Mouse (Mus musculus): ENCODE measurements around the gene Cfc1. TPM values are rescaled to one million over a fixed set of nuclear protein-coding genes. Genes with fewer than 3 reads are reported as not detected.
"Not testable (repeated sequence)": the region's sequence is repeated elsewhere in the genome, so short reads cannot be mapped to it uniquely, and the experiment has no call there.

Cfc1 gene
- not detected in 2 replicates for polyA plus RNA-seq (2012)

- H3K9me3 ChIP-seq (ENCODE audit: control insufficient read depth, low read length); H3K4me1 ChIP-seq (ENCODE audit: control insufficient read depth); H3K4me3 ChIP-seq (replicated peaks); H3K36me3 ChIP-seq (ENCODE audit: control insufficient read depth): not testable (repeated sequence)
- peaks cover 28% of the 10 kb centered on the region for H3K27me3 ChIP-seq (ENCODE audit: control insufficient read depth)
Measured at GRCm38 (mm10) chr1:34535043-34535698, at the start of gene Cfc1. Gene Cfc1 (plus strand): TSS chr1:34535648.

- H3K4me3 ChIP-seq (replicated peaks) = no peak overlapping the region
- TF ChIP-seq GATA1 (IDR thresholded peaks at IDR 0.05; ENCODE audit: low read length) (no peak), TAL1 (IDR thresholded peaks at IDR 0.05; ENCODE audit: low read length) (no peak)
- no peaks in the 10 kb centered on the region for H3K36me3 ChIP-seq (ENCODE audit: control insufficient read depth)
- peaks cover 5% of the 10 kb centered on the region; the same call in 1 of the 2 replicates for H3K27me3 ChIP-seq (ENCODE audit: control insufficient read depth)
- no peaks in the 10 kb centered on the region for H3K9me3 ChIP-seq (ENCODE audit: control insufficient read depth, low read length)
- H3K4me1 ChIP-seq (ENCODE audit: control insufficient read depth) = peaks cover 4% of the 10 kb centered on the region; the same call in 1 of the 2 replicates
Measured at GRCm38 (mm10) chr1:34487383-34487782, 48.1 kb upstream of the Cfc1 start.

DNA sequence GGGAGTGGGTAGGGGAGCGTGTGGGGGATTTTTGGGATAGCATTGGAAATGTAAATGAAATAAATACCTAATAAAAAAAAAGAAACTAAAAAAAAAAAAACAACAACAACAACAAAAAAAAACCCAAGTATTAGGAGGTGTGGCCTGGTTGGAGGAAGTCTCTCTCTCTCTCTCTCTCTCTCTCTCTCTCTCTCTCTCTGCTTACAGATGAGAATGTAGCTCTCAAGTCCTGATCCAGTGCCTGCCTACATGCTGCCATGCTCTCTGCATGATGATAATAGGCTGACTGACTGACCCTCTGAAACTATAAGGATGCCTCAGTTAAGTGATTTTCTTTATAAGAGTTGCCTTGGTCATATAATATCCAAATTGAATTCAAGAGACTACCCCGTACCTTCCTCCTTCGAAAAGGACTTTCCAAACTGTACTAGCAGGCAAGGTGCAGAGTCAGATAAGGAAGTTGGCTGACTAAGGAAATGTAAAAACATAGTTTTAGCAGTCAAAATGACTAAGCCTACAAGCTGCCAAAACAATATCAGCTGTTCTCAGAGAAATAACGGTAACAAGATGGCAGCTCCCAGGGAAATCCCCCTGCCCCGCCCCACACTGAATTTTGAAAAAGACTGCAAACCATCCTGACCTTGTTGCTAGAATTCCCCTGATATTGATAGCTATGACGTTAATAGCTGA is 45.5 kb upstream of the Cfc1 start:
- no peak overlapping the region for H3K4me3 ChIP-seq (replicated peaks)
- H3K9me3 ChIP-seq (ENCODE audit: control insufficient read depth, low read length) = no peaks in the 10 kb centered on the region
- H3K27me3 ChIP-seq (ENCODE audit: control insufficient read depth) = peaks cover 5% of the 10 kb centered on the region; the same call in 1 of the 2 replicates
- no peaks in the 10 kb centered on the region for H3K36me3 ChIP-seq (ENCODE audit: control insufficient read depth)
- no peak for TF ChIP-seq TAL1 (IDR thresholded peaks at IDR 0.05; ENCODE audit: low read length)
- no peak for TF ChIP-seq GATA1 (IDR thresholded peaks at IDR 0.05; ENCODE audit: low read length)
- H3K4me1 ChIP-seq (ENCODE audit: control insufficient read depth) = peaks cover 4% of the 10 kb centered on the region; the same call in 1 of the 2 replicates

GRCm38 (mm10) chr1:34491480-34491879 is 44.0 kb upstream of the Cfc1 start:
- H3K27me3 ChIP-seq (ENCODE audit: control insufficient read depth) = no peaks in the 10 kb centered on the region
- no peak for TF ChIP-seq GATA1 (IDR thresholded peaks at IDR 0.05; ENCODE audit: low read length)
- TF ChIP-seq TAL1 (IDR thresholded peaks at IDR 0.05; ENCODE audit: low read length) = no peak
- H3K36me3 ChIP-seq (ENCODE audit: control insufficient read depth) = no peaks in the 10 kb centered on the region
- H3K9me3 ChIP-seq (ENCODE audit: control insufficient read depth, low read length) = no peaks in the 10 kb centered on the region
- H3K4me3 ChIP-seq (replicated peaks) = no peak overlapping the region
- no peaks in the 10 kb centered on the region for H3K4me1 ChIP-seq (ENCODE audit: control insufficient read depth)

DNA sequence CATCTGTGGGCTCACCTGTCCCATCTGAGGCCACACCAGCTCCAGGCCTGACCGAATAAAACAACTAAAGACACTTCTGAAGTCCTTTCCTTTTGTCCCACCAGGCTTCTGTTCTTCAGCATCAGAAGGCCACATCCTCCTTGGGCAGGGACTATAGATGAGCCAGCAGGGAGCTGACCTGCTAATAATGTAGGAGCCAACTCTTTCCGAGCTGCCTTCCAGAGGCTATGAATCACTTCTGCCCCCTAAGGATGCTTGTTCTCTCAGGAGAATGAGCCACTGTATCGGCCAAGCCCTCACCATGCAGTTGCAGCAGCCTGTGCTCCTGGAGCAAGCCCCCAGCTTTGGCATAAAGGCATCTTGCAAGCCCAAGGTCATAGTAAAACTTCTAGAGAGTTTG is 32.5 kb upstream of the Cfc1 start:
- no peaks in the 10 kb centered on the region for H3K27me3 ChIP-seq (ENCODE audit: control insufficient read depth)
- TF ChIP-seq TAL1 (IDR thresholded peaks at IDR 0.05; ENCODE audit: low read length) = no peak
- no peak for TF ChIP-seq GATA1 (IDR thresholded peaks at IDR 0.05; ENCODE audit: low read length)

GRCm38 (mm10) chr1:34505307-34505706 is 30.1 kb upstream of the Cfc1 start:
- no peaks in the 10 kb centered on the region for H3K27me3 ChIP-seq (ENCODE audit: control insufficient read depth)
- no peaks in the 10 kb centered on the region for H3K4me1 ChIP-seq (ENCODE audit: control insufficient read depth)
- H3K4me3 ChIP-seq (replicated peaks) = no peak overlapping the region
- TF ChIP-seq TAL1 (IDR thresholded peaks at IDR 0.05; ENCODE audit: low read length) (no peak), GATA1 (IDR thresholded peaks at IDR 0.05; ENCODE audit: low read length) (no peak)
- H3K36me3 ChIP-seq (ENCODE audit: control insufficient read depth) = no peaks in the 10 kb centered on the region
- H3K9me3 ChIP-seq (ENCODE audit: control insufficient read depth, low read length) = no peaks in the 10 kb centered on the region

More for the DNA sequence above, 32.5 kb upstream of the Cfc1 start:
- Histone ChIP-seq H3K36me3 (ENCODE audit: control insufficient read depth) (no peaks in the 10 kb centered on the region), H3K4me3 (replicated peaks) (no peak overlapping the region), H3K9me3 (ENCODE audit: control insufficient read depth, low read length) (no peaks in the 10 kb centered on the region), H3K4me1 (ENCODE audit: control insufficient read depth) (no peaks in the 10 kb centered on the region)

GRCm38 (mm10) chr1:34505970-34506551 is 29.4 kb upstream of the Cfc1 start:
- H3K9me3 ChIP-seq (ENCODE audit: control insufficient read depth, low read length) = no peaks in the 10 kb centered on the region
- H3K27me3 ChIP-seq (ENCODE audit: control insufficient read depth) = no peaks in the 10 kb centered on the region
- H3K4me1 ChIP-seq (ENCODE audit: control insufficient read depth) = no peaks in the 10 kb centered on the region; the same call in 1 of the 2 replicates
- no peak overlapping the region for H3K4me3 ChIP-seq (replicated peaks)
- no peak for TF ChIP-seq GATA1 (IDR thresholded peaks at IDR 0.05; ENCODE audit: low read length)
- TF ChIP-seq TAL1 (IDR thresholded peaks at IDR 0.05; ENCODE audit: low read length) = no peak
- no peaks in the 10 kb centered on the region for H3K36me3 ChIP-seq (ENCODE audit: control insufficient read depth)

DNA sequence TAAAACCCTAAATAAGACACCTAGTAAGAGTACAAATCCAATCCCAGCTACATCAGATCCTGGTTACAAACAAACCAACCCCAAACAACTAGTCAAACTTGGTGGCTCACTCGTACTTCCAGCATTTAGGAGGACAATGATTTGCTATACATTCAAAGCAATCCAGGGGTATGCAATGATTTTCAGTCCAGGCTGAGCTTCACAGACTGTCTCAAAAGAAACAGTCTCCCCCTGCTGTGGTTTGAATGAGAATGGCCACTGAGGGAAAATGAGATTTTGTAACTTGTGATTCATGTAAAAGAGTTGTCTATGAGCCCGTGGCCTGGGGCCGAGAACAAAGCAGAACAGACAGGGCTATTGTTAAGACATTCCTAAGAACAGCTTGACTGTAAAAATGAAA is 27.5 kb upstream of the Cfc1 start:
- Histone ChIP-seq H3K4me3 (replicated peaks) (no peak overlapping the region), H3K4me1 (ENCODE audit: control insufficient read depth) (no peaks in the 10 kb centered on the region; the same call in 1 of the 2 replicates), H3K36me3 (ENCODE audit: control insufficient read depth) (no peaks in the 10 kb centered on the region), H3K27me3 (ENCODE audit: control insufficient read depth) (no peaks in the 10 kb centered on the region), H3K9me3 (ENCODE audit: control insufficient read depth, low read length) (no peaks in the 10 kb centered on the region)
- TF ChIP-seq TAL1 (IDR thresholded peaks at IDR 0.05; ENCODE audit: low read length) = no peak
- TF ChIP-seq GATA1 (IDR thresholded peaks at IDR 0.05; ENCODE audit: low read length) = no peak

DNA sequence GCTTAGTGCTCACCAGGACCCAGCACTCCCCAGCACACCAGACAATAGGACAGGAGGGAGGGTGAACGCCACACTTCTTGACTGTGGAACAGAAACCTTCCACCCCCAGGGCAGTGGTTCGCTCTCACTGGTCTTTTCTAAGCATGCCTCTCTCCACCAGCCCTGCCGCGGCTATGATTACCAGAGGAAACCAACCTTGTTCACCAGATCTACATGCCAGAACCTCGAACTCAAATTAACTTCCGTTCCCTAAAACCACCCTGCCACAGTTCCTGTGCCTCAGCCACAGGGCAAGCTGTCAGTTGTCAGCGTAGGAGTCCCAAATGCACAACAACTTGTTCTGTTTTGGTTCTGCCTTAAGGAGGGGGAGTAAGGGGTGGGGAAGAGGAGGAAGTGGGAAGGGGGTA is 24.9 kb upstream of the Cfc1 start:
- TF ChIP-seq GATA1 (IDR thresholded peaks at IDR 0.05; ENCODE audit: low read length) = no peak
- TF ChIP-seq TAL1 (IDR thresholded peaks at IDR 0.05; ENCODE audit: low read length) = no peak
- no peaks in the 10 kb centered on the region for H3K9me3 ChIP-seq (ENCODE audit: control insufficient read depth, low read length)
- no peak overlapping the region for H3K4me3 ChIP-seq (replicated peaks)
- no peaks in the 10 kb centered on the region; the same call in 1 of the 2 replicates for H3K4me1 ChIP-seq (ENCODE audit: control insufficient read depth)
- no peaks in the 10 kb centered on the region for H3K36me3 ChIP-seq (ENCODE audit: control insufficient read depth)
- no peaks in the 10 kb centered on the region for H3K27me3 ChIP-seq (ENCODE audit: control insufficient read depth)

All from erythroblast, embryonic 14.5 days (primary cell).